Mouse (Mus musculus): Measurements from ENCODE around the gene Tcirg1.

DNA sequence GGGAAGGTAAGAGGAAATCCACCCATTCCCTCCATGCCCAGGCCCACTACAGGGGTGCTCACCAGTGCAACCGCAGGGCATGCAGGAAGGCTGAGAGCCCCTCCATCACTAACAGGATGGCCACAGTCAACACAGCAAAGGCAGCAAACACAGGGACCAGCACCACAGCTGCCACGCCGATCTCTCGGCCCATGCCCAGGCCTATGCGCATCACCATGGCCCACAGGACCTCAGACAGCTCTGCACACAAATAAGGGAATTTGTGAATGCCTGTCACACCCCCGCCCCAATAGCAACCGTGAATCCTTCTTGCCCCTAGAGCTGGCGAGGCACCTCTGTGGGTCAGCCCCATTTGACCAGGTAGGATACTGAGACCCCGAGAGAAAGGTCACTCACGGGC, 10.7 kb downstream of the Tcirg1 start:
- TF ChIP-seq CTCF (IDR thresholded peaks at IDR 0.05; ENCODE audit: extremely low read depth, insufficient read depth, low read length) (no peak), POLR2A (IDR thresholded peaks at IDR 0.05; ENCODE audit: extremely low read depth, insufficient read depth, low read length) (no peak)
